Mouse (Mus musculus): ENCODE measurements around the gene Snx30. TPM values are rescaled to one million over a fixed set of nuclear protein-coding genes. Genes with fewer than 3 reads are reported as not detected.

Snx30 gene
- polyA plus RNA-seq, 1 experiment from 2014 or later = 6.6 TPM

GRCm38 (mm10) chr4:59884136-59884696 is 78.6 kb downstream of the Snx30 start:
- Histone ChIP-seq H3K27ac (no peak overlapping the region), H3K9me3 (no peaks in the 10 kb centered on the region), H3K4me1 (replicated peaks) (0 out of 2 replicates have a peak, but pooled peaks cover 3% of the 10 kb centered on the region), H3K4me2 (replicated peaks) (no peak overlapping the region), H3K27me3 (replicated peaks) (no peaks in the 10 kb centered on the region), H3K36me3 (no peaks in the 10 kb centered on the region), H3K9ac (no peak overlapping the region), H3K4me3 (replicated peaks) (no peak overlapping the region)
- peak; percentile 77 for ATAC-seq
- 62% methylated on average over 6 of the region's 6 CpGs for WGBS

DNA sequence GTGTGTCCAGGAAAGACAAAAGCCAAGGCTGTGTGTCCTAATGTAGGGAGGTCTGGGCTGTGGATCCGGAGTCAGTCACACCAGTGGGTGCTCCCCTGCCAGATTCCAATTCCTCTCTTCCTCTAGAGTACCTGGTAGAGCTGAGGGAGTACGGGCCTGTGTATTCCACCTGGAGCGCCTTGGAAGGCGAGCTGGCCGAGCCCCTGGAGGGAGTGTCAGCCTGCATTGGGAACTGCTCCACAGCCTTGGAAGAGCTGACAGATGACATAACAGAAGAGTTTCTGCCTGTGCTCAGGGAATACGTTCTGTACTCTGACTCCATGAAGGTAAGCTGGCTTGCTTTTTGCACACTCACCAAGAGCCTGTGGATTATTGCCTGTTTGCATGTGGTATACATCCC is 80.6 kb downstream of the Snx30 start:
- Histone ChIP-seq H3K36me3 (no peaks in the 10 kb centered on the region), H3K27ac (no peak overlapping the region), H3K4me2 (replicated peaks) (no peak overlapping the region), H3K4me3 (replicated peaks) (no peak overlapping the region), H3K27me3 (replicated peaks) (no peaks in the 10 kb centered on the region), H3K4me1 (replicated peaks) (0 out of 2 replicates have a peak, but pooled peaks cover 3% of the 10 kb centered on the region), H3K9me3 (no peaks in the 10 kb centered on the region), H3K9ac (no peak overlapping the region)
- 87% methylated on average over 6 of the region's 6 CpGs for WGBS
- ATAC-seq = no peak

DNA sequence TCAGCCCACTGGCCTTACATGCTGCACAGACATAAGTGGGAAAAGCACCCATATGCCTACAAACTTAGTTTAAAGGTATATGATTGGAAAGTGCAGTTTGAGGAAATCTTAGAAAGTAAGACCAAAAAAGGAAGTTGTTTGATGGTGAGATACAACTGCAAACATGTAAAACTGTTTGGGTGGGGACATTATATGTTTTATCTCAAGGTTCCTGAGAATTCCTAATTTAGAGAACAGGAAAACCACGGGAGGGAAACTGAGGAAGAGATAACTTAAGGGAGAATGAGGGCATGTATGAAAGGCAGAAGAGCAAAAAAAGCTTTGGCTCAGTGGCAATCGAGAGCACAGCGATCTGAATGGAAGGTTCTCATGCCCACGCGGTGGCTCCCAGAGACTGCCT is 81.4 kb downstream of the Snx30 start:
- no peaks in the 10 kb centered on the region for H3K36me3 ChIP-seq
- H3K9me3 ChIP-seq = no peaks in the 10 kb centered on the region
- H3K9ac ChIP-seq = no peak overlapping the region
- H3K4me1 ChIP-seq (replicated peaks) = 0 out of 2 replicates have a peak, but pooled peaks cover 3% of the 10 kb centered on the region
- no peak overlapping the region for H3K27ac ChIP-seq
- no peak for ATAC-seq
- H3K4me2 ChIP-seq (replicated peaks) = no peak overlapping the region
- H3K27me3 ChIP-seq (replicated peaks) = no peaks in the 10 kb centered on the region
- WGBS = 87% methylated on average over 5 of the region's 5 CpGs
- H3K4me3 ChIP-seq (replicated peaks) = no peak overlapping the region

DNA sequence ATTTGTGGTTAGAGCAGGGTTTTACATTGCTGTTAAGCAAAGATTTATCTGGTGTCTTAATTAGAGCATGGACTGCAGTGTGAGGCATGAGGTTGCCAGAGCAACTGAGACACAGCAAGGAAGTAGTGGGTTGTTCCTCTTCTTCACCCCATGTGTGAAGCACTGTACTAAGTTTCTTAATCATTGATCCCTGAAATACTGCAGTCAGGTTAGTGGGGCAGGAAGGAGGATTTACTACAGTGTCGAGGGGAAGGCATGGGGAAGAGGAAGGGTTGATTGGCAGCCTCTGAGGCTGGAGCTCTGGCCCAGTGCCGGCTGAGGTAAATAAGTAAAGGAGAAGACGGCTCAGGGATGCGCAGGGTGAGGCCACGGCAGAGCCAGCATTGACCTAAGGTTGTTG is 82.4 kb downstream of the Snx30 start:
- no peak overlapping the region for H3K9ac ChIP-seq
- no peak overlapping the region for H3K4me2 ChIP-seq (replicated peaks)
- ATAC-seq = no peak
- no peak overlapping the region for H3K27ac ChIP-seq
- H3K9me3 ChIP-seq = no peaks in the 10 kb centered on the region
- no peaks in the 10 kb centered on the region for H3K27me3 ChIP-seq (replicated peaks)
- 0 out of 2 replicates have a peak, but pooled peaks cover 3% of the 10 kb centered on the region for H3K4me1 ChIP-seq (replicated peaks)
- H3K36me3 ChIP-seq = no peaks in the 10 kb centered on the region
- 72% methylated on average over 5 of the region's 5 CpGs for WGBS
- no peak overlapping the region for H3K4me3 ChIP-seq (replicated peaks)

GRCm38 (mm10) chr4:59890086-59890600 is 84.5 kb downstream of the Snx30 start:
- Histone ChIP-seq H3K4me3 (replicated peaks) (no peak overlapping the region), H3K9ac (no peak overlapping the region), H3K9me3 (no peaks in the 10 kb centered on the region), H3K4me1 (replicated peaks) (no peaks in the 10 kb centered on the region), H3K4me2 (replicated peaks) (no peak overlapping the region), H3K27ac (no peak overlapping the region), H3K27me3 (replicated peaks) (no peaks in the 10 kb centered on the region), H3K36me3 (no peaks in the 10 kb centered on the region)
- 85% methylated on average over 6 of the region's 6 CpGs for WGBS
- ATAC-seq = no peak

- no peak for ATAC-seq
- H3K4me1 ChIP-seq (replicated peaks) = no peaks in the 10 kb centered on the region
- H3K27me3 ChIP-seq (replicated peaks) = no peaks in the 10 kb centered on the region
- no peak overlapping the region for H3K4me2 ChIP-seq (replicated peaks)
- H3K9me3 ChIP-seq = no peaks in the 10 kb centered on the region
- H3K9ac ChIP-seq = no peak overlapping the region
- H3K27ac ChIP-seq = no peak overlapping the region
- H3K4me3 ChIP-seq (replicated peaks) = no peak overlapping the region
- H3K36me3 ChIP-seq = no peaks in the 10 kb centered on the region
- WGBS = 92% methylated on average over 10 of the region's 10 CpGs
These were observed 86.2 kb downstream of the Snx30 start for GRCm38 (mm10) chr4:59891723-59892416.

GRCm38 (mm10) chr4:59892731-59893130 is 87.1 kb downstream of the Snx30 start:
- no peaks in the 10 kb centered on the region for H3K9me3 ChIP-seq
- H3K27me3 ChIP-seq (replicated peaks) = no peaks in the 10 kb centered on the region
- H3K36me3 ChIP-seq = no peaks in the 10 kb centered on the region
- no peak overlapping the region for H3K9ac ChIP-seq
- H3K4me3 ChIP-seq (replicated peaks) = no peak overlapping the region
- H3K4me1 ChIP-seq (replicated peaks) = no peaks in the 10 kb centered on the region
- WGBS = 95% methylated on average over 5 of the region's 5 CpGs
- H3K27ac ChIP-seq = no peak overlapping the region
- no peak for ATAC-seq
- H3K4me2 ChIP-seq (replicated peaks) = no peak overlapping the region

DNA sequence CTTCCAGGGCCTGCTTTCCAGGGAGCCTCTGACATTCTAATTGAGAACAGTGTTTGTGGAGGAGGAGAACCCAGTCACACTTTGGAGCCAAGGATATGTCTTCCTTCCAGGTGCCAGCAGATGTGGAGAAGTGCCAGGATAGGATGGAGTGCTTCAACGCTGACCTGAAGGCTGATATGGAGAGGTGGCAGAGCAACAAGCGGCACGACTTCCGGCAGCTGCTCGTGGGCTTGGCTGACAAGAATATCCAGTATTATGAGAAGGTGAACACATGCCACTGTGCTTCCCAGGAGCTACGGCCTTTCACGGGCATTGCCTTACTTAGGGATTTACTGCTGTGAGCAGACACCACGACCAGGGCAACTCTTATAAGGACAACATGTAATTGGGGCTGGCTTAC is 88.8 kb downstream of the Snx30 start:
- H3K4me1 ChIP-seq (replicated peaks) = no peaks in the 10 kb centered on the region
- H3K4me2 ChIP-seq (replicated peaks) = no peak overlapping the region
- no peak overlapping the region for H3K27ac ChIP-seq
- no peaks in the 10 kb centered on the region for H3K27me3 ChIP-seq (replicated peaks)
- no peaks in the 10 kb centered on the region for H3K36me3 ChIP-seq
- ATAC-seq = no peak
- H3K9ac ChIP-seq = no peak overlapping the region
- H3K9me3 ChIP-seq = no peaks in the 10 kb centered on the region
- H3K4me3 ChIP-seq (replicated peaks) = no peak overlapping the region
- WGBS = 93% methylated on average over 8 of the region's 8 CpGs

DNA sequence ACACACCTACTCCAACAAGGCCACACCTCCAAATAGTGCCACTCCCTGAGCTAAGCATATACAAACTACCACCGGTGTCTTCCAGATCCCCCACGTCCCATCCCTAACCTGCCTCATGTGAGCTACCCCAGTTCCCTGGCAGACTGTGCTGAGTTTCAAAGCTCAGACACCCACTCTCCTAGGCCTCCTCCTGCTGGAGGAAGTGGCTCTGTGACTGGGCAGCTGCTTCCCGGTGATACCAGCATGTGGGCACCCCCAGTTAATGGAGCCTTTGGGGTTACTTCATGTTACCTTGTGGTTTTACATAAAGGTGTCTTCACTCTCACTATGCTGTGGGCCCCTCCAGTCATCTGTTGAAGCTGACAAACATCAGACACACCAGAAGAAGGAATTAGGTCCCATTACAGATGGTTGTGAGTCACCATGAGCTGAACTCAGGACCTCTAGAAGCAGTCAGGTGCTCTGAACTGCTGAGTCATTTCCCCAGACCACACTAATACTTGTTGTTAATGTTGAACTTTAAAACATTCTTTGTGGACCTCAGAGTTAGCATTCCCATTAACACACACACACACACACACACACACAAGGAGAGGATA is 89.4 kb downstream of the Snx30 start:
- H3K36me3 ChIP-seq = no peaks in the 10 kb centered on the region
- no peak overlapping the region for H3K9ac ChIP-seq
- no peak overlapping the region for H3K4me3 ChIP-seq (replicated peaks)
- H3K9me3 ChIP-seq = no peaks in the 10 kb centered on the region
- WGBS = 91% methylated on average over 3 of the region's 3 CpGs
- ATAC-seq = no peak
- H3K4me2 ChIP-seq (replicated peaks) = no peak overlapping the region
- H3K27me3 ChIP-seq (replicated peaks) = no peaks in the 10 kb centered on the region
- H3K27ac ChIP-seq = no peak overlapping the region
- no peaks in the 10 kb centered on the region for H3K4me1 ChIP-seq (replicated peaks)

DNA sequence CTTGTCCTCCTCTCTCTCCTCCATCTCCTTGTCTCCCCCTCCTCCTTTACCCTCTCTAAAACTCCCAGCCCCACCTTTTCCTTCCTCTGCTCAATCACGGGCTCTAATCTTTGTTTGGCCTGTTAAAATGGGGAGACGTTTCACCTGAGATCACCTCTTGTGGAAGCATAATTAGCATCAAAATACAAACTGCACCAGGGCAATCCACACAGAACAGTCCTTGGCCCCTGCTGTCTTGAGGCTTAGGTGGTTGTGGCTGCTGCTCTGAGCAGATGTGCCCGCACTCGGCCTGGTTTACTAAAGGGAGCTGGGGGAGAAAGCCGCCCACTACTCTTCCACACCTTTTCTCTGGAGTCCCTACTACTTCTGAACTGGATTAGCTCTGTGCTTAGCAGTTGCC is 90.4 kb downstream of the Snx30 start:
- Histone ChIP-seq H3K4me2 (replicated peaks) (no peak overlapping the region), H3K4me1 (replicated peaks) (no peaks in the 10 kb centered on the region), H3K27ac (no peak overlapping the region), H3K36me3 (no peaks in the 10 kb centered on the region), H3K9me3 (no peaks in the 10 kb centered on the region), H3K27me3 (replicated peaks) (no peaks in the 10 kb centered on the region), H3K9ac (no peak overlapping the region), H3K4me3 (replicated peaks) (no peak overlapping the region)
- ATAC-seq = no peak
- 72% methylated on average over 5 of the region's 5 CpGs for WGBS

- 77% methylated on average over 12 of the region's 12 CpGs for WGBS
- no peak overlapping the region for H3K4me2 ChIP-seq (replicated peaks)
- no peaks in the 10 kb centered on the region for H3K36me3 ChIP-seq
- peak; percentile 34; the same call in 1 of the 2 replicates for ATAC-seq
- H3K9ac ChIP-seq = no peak overlapping the region
- H3K4me3 ChIP-seq (replicated peaks) = no peak overlapping the region
- H3K9me3 ChIP-seq = no peaks in the 10 kb centered on the region
- H3K27me3 ChIP-seq (replicated peaks) = no peaks in the 10 kb centered on the region
- H3K27ac ChIP-seq = no peak overlapping the region
- no peaks in the 10 kb centered on the region for H3K4me1 ChIP-seq (replicated peaks)
These were observed 92.3 kb downstream of the Snx30 start for GRCm38 (mm10) chr4:59897814-59898520.

GRCm38 (mm10) chr4:59898521-59898919 is 92.9 kb downstream of the Snx30 start:
- no peaks in the 10 kb centered on the region for H3K4me1 ChIP-seq (replicated peaks)
- 66% methylated on average over 9 of the region's 9 CpGs for WGBS
- H3K27me3 ChIP-seq (replicated peaks) = no peaks in the 10 kb centered on the region
- H3K27ac ChIP-seq = no peak overlapping the region
- H3K4me2 ChIP-seq (replicated peaks) = no peak overlapping the region
- H3K9ac ChIP-seq = no peak overlapping the region
- H3K36me3 ChIP-seq = no peaks in the 10 kb centered on the region
- ATAC-seq = no peak
- H3K9me3 ChIP-seq = no peaks in the 10 kb centered on the region
- no peak overlapping the region for H3K4me3 ChIP-seq (replicated peaks)
